Mouse (Mus musculus) MEL-GATA-1-ER (cell line): ENCODE results near the gene Hrh1.

ENCODE experiments used
- DNase-seq: peaks from one replicate; pipeline ENCODE4 v3.0.0-alpha.2; 2012; ENCODE audit warnings: low read depth; ENCODE audit errors: extremely low read depth

Hrh1 gene

DNA sequence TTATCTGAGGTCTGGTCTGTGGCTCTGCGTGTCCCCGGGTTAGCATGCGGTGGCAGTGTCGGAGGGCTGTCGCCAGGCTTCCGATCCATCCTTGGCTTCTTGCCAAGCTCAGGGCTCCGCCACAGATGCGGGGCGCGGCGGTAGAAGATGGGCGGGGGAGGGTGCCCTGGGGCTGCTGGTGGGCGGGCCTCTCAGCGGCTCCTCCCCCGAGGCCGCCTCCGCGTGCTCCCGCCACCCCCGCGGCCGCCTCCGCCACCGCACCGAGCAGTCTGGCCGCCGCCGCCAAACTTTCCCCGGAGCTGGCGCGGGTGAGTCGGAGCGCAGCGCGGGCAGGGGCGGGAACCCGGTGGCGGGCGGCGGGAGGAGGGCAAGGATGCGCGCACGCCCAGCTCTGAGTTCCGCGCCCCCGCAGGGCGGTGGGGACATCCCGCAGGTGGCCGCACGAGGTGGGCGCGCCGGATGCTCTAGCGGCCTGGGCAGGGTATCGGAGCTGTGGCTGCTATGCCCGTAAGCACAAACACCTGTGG lies at the start of gene Hrh1:
Gene Hrh1, plus strand, starts transcription at position 246 of the 527 bp plus-strand sequence.
- no peak for DNase-seq

DNA sequence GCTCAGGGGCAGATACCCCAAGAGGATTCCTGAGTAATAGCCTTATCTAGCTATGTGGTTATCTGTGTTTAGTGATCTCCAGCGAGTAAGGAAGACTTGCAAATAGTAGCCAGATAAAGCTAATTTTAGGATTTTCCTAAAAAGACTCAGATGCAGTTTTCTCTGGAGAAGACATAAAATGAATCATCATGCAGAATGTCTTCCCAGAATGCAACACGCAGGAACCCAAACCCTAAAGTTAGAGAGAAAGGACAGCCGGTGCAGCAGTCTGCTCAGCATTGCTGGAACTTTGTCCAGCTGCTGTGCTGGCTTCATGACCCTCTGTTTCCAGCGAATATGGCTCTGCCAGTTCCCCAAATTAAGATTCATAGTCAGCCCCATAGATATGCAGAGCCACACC lies 43.1 kb upstream of the Hrh1 start:
- DNase-seq = no peak

DNA sequence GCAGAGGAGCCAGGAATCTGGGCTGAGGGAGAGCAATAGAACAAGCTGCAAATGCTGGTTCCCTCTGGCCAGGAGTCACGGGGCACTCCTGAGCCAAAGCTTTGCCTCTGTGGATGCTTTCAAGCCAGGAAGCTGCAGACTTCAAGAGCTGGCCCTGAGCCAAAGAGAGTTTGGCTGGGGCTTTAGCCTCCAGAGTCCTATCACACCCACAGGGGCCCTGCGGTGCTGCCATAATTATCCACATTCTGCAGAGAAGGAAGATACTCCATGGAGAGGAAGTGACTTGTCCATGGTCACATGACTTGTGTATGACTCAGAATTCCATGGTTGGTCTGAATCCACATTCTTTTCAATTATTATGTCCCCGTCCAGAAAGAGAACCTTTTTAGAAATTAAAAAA lies 39.6 kb upstream of the Hrh1 start:
- DNase-seq = no peak

DNA sequence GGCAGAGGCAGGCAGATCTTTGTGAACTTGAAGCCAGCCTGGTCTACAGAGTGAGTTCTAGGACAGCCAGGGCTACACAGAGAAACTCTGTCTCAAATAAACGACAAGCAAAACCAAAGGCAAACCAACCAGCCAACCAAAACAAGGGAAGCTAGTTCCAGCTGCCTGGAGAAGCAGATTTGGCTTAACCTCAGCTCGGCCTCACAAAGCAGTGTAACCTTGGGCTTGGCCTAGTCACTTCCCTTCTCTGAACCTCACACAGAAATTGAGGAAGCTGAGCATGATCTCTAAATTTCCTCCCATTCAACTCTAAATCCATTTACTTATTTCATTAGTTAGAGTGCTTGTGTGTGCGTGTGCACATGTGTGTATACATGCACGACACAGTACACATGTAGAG lies 35.4 kb upstream of the Hrh1 start:
- no peak for DNase-seq

DNA sequence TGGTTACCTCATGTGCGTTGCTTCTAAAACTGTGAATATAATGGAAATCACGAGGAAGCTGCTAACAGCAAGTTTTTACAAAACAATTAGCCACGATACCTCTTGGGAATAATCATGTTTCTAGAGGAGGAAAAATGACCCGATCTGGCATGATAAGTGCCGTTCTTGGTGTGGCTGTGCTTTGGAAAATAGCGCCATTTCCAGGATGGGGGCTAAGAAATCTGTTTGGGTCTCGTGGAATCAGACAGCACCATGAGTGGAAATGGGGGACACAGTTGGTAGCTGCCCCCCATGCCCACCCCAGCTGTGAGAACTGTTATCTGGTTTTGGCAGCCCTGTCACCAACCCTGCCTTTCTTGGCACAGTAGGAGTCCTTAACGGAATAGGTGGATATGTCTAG lies 34.0 kb upstream of the Hrh1 start:
- DNase-seq = no peak

DNA sequence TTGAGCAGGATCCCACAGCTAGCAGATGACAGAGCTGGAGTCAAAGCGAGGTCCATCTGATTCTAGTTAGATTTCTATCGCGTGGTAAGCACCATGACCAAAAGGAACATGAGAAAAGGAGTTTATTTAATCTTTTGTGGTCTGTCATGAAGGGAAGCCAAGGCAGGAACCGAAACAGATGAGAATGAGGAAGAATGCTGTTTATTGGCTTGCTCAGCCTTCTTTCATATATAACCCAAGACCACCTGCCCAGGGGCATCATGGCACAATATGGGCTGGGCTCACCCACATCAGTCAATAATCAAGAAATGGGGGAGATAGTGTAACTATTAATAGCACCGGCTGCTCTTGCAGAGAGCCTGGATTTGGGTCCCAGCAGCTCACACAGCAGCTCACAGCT lies 33.0 kb upstream of the Hrh1 start:
- DNase-seq = no peak

DNA sequence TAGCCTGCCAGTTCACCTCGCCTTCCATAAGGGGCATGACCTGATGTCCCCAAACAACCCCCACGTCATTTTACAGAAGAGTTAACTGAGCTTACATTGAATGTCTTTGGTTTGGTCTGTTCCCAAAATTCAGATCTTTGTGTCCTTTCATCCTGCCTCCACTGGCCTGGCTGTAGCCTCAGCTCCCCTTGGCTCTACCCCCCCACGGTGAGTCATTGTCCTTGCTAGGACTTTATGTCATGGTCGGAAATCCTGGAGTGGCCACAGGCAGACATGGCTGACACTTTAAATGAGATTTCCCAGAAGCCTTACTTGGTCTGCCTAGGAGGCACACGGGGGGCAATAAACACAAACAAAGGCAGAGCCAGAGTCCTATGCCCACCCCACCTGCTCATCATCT lies 31.5 kb upstream of the Hrh1 start:
- no peak for DNase-seq

DNA sequence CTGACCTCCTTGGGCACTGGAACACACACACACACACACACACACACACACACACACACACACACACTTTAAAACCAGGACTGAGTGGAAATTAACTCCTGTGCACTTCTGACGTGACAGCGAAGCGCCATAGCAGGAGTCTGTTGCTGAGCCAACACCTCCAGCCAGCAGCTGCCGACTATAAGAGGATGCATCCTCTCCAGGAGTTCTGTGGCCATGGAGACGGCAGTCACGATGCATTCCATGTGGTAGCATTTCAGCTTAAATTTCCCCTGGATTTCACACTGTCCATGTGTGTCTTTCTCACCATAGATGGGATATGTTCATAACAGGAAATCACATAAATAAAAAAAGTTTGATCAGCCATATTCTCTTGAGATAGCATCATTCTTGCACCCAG lies 30.1 kb upstream of the Hrh1 start:
- DNase-seq = no peak

DNA sequence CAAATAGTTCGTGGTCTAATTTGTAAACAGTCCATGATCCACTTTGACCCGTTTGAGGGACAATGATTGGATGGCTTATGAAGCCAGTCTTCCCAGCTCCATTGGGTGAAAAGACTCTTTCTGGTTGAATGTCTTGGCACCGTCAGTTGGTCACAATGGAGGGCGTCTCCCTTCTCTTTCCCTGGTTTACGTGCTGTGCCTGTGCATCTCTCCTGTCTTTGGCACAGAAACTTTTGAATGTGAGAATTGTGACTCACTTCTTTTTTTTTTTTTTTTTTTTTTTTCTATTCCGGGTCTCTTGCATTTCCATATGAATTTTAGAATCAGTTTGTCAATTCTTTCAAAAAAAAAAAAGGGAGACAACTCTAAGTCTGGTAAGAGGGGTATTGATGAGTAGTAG lies 29.5 kb upstream of the Hrh1 start:
- DNase-seq = no peak

DNA sequence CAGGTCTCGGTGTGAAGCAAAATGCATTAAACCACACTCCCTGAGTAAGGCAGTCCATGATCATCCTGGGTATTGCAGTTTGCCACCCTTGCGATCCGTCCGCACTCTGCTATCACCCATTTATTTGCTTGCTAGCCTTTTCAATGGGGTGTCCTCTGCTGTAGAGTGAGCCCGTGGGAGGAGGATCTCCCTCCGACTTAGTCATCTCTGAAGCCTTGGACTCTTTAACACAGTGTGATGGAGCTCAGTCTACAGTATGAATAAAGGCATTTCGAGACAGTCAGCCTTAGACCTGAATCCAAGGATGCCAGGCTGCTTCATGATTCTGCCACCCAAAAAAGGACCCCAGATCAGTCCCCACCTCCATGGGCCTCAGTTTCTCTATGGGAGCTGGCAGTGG lies 25.0 kb upstream of the Hrh1 start:
- DNase-seq = no peak

DNA sequence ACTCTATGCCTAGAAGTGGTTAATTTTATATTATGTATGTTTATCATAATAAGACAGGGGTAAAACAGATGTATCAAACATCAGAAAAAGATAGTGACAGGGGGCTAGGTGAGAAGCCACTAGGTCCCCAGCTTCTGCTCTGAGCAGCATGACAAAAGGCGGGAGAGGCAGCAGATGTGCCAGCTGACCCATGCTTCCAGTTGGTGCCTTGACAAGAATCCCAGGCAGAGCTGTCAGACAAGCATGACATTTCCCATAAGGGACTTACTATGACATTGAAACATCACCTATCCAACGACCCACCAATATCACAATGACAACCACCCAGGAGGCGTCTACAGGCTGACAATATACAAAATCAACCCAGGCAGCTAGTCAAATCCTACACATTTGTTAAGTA lies 16.9 kb upstream of the Hrh1 start:
- DNase-seq = no peak

DNA sequence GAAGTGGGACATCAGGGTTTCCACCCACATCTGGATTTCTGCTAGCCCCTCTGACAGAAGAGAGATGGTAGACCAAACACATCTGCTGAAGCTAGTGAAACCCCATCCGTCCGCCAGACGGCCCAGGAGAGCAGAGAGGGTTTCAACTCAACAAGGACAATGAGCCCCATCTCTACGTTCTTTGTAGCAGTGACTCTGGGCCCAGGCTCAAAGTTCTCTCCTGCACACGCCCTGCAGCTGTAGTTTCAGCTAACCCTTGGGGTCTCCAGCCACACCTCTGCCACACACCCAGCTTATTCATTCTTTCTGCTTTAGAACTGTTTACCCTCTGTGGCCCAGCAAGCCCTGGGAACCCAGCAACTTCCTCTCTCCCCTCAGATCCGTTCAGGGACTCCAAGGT lies 10.4 kb upstream of the Hrh1 start:
- DNase-seq = no peak

DNA sequence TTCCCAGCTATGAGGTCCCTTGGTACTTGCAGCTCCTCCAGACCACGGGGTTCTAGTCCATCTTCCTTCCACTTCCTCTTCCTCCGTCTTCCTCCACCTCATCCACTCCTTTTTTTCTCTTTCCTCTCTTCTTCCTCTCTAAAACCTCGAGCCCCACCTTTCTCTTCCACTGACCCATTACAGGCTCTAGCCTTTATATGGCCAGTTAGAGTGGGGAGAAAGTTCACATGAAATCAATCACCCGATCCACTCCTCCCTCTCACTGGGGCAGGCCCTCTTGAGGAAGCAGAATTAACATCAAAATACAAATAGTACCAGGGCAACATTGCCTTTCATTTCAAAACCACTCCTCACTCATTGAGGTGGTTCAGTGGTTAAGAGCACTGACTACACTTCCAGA lies 9.9 kb upstream of the Hrh1 start:
- no peak for DNase-seq

DNA sequence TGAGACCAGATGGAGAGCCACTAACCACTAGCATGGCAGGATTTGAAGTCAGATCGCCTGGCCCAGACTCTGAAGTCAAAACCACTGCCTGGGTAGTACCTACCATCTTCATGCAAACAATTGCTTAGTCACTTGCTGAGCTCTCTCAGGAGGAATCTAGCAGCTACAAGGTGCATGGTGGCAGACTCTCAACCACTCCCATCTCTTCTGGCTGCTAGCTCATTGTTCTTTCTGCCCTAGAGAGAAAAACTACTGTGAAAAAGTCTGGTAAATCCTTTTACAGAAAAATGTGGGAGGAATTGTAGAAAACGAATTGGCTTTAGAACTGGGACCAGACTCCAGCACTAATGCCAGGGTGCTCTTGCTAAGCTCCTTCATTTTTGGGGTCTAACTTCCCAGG lies 7.6 kb upstream of the Hrh1 start:
- DNase-seq = no peak

DNA sequence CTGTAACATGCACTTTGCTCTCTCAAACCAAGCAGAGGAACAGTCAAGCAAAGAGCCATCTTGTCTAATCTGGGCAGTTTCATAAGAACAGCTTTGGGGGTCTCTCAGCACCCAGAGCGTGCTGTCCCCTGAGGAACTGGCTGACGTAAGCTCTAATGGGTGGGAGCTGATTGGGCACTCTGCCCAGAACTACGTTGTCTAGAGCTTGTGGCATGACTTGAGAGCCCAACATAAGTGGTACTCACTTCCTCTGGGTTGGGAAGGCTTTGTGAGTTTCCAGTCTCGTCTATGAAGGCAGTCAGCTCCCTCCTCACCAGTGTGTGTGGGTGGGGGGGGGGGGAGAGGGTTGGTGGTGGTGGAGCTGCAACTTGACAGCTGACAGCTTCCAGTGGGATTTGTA lies 2.8 kb upstream of the Hrh1 start:
- no peak for DNase-seq

DNA sequence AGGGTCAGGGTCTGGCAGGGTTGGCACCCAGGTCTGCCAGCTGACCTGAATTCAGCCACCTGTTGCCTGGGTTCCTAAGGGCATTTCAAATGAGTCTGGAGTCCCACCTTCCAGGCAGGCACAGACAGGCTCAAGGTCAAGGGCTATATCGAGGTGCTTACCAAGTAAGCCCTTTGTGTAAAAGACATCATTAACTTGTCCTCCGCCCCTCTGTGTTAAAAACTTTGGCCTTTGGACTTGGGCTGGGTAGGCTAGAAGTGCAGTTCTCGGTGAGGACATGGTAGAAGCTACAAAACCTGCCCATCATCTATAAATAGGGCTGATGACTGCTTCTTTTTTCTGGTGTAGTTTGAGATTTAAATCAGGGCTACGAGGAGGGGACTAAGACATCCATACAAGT lies 1.1 kb upstream of the Hrh1 start:
- no peak for DNase-seq

DNA sequence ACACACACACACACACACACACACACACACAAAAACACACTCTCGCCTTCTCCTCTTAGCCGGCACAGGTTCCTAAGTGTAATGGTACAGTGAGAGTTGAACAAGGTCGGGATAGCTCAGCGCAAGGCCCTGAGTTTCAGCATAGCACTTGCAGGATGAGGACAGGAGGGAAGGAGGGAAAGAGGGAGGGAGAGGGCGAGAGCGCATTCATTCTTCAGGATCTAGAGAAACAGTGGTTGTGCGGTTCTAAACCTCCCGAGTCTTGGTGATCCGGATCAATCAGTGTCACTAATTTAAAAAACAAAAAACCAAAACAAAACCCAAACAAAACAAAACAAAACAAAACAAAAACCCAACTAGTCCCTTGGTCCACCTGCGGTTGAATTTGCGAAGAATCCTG lies 456 bp upstream of the Hrh1 start:
- no peak for DNase-seq

DNA sequence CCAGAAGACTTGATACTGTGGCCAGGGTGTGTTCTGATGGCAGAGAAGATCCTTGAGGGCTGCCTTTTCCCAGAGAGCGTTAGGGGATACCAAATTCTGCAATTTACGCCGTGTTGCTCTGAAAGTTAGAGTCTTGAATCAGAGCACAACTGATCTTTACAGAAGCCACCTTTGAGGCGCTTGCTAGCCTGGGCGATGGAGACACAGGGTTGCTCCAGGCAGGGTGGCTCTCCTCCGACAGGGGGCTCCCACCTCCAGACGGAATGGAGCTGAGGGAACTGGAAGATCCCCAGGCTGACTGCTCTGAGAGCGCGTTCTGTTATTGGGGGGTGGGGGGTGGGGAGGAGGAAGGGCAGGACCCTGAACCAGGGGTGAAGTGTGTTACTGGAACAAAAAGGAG lies 890 bp downstream of the Hrh1 start:
- no peak for DNase-seq

DNA sequence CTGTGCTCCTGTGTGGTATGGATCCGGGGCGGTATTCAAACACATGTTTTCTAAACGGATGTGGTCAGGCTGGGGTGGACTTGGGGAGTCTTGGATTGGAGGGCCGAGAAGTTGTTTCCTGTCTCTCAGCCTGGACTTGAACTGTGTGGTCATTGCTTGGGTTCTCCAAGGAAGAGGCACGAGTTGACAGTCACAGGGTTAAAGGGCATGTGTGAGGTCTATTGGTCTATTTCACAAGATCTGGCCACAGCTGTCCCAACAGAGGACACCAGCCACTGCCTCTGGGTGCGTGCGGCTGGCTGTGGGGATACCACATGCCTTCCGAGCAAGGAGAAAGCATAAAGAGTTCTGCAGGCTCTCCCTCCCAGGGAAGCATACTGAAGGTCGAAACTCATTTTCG lies 2.7 kb downstream of the Hrh1 start:
- DNase-seq = no peak

DNA sequence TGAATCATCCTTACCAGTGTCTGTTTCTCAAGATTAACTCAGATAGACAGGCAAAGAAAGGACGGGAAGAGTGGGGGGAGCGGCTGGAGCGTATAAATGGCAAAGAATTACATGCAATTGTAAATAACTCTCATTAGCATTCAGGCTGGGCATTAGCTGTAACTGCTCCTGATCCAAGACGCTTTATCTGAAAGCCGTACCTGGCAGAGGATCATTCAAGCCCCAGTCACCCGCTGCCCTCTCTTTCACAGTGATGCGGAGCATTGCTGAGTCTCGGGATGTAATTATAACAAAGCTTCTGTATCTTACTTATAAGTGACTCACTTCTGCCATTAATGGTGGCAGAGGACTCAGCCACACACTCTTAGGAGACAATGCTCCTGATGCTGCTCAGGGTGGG lies 3.1 kb downstream of the Hrh1 start:
- DNase-seq = no peak

DNA sequence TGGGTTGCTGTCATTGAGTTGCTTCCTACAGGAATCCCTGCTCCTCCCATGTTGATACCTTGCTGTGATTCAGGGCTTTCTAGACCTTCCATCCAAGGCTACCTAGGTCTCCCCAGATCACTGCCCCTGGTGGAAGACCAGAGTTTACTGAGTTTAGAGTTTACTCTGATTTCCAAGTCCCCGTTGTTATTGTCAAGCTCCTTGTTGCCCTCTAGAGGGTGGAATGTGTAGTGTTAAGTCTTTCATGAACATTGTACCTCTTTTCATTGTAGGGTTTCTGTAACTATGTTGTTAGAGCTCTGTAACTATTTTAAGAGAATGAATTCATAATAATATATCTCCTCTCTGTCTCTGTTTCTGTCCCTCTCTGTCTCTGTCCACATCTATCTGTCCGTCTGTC lies 4.4 kb downstream of the Hrh1 start:
- DNase-seq = no peak

DNA sequence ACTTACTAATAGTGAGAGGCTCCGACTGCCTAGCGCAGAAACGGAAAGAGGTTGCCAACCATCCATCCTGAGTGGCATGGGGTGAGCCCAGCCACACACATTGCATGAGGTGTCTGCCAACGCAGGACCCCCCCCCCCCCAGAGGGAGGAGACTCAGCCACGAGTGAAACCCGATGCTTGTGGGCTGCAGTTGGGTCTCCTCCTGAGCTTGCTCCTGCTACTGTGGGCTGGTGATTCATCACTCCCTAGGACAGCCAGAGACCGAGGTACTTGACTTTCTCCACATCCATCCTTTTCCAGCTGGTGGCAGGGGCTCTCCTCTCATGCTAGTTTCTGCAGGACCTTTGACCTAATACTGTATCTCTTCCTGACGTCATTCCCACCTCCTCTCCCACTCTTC lies 5.9 kb downstream of the Hrh1 start:
- DNase-seq = no peak

DNA sequence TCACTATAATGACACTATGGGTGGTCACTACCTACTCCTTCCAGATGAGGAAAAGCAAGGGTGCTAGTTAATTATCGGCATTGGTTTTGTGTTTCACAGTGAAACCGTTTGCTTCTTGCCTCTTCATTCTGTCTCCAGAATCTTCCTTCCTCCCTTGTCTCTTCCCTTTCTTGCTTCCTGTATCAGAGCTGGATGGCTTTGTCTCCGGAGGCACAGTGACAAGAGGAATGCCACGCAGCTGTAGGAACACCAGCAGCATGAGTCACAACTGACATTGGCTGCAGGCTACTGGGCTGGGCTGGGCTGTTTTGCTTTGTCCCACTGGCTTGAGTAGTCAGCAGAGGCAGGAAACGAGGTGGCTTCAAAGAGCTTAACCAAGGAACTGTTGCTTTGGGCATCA lies 6.4 kb downstream of the Hrh1 start:
- no peak for DNase-seq

DNA sequence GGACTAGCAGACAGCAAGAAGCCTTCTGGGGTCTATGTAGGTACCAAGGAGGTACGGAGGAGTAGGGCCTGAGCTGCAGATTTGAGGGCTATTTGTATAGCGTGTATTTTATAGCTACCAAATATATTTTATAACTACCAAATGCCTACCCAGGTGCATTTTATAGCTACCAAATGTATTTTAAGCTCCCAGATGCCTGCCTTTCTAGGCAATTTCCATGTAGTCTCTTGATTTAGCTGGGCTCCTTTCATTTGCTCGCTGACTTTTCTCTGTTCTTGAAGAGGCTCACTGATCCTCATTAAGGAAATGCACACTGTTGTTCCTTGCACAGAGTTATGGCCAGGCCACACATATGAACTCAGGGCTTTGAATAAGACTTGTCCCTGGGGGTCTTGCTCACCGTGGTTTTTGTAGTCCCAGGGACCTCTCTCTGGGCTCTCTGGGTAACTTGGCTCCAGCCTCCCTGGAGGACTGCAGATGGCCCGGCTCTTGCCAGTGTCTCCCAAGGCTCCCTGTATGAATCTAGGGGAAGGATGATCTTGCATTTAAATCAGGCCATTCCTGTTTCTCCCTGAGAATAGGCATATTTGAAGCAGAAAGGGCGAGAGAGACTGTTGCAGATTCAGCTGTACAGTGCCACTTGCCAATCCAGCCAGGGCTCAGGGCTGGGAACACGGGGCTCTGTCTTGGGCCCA lies 7.2 kb downstream of the Hrh1 start:
- DNase-seq = no peak
